Mouse (Mus musculus) myocyte (in vitro differentiated cells): ENCODE measurements around the gene Commd1.

ENCODE experiments used
- CEBPB ChIP-seq: IDR thresholded peaks from 2 replicates; pipeline ENCODE4 v1.6.1; 2011; ENCODE audit warnings: mild to moderate bottlenecking, moderate library complexity; ENCODE audit not compliant: poor library complexity, insufficient read depth, severe bottlenecking
- E2F4 ChIP-seq: IDR thresholded peaks from one replicate; pipeline ENCODE4 v1.6.1; 2011; ENCODE audit warnings: mild to moderate bottlenecking, control low read depth, moderate library complexity; ENCODE audit not compliant: insufficient read depth
- MAX ChIP-seq: IDR thresholded peaks from one replicate; pipeline ENCODE4 v1.6.1; 2011; ENCODE audit warnings: low read depth, mild to moderate bottlenecking, control low read depth
- POLR2A ChIP-seq: IDR thresholded peaks from one replicate; pipeline ENCODE4 v1.6.1; 2011; ENCODE audit warnings: low read depth, mild to moderate bottlenecking, control low read depth, moderate library complexity; ENCODE audit not compliant: insufficient read length
- POLR2AphosphoS2 ChIP-seq: IDR thresholded peaks from one replicate; pipeline ENCODE4 v1.6.1; 2011; ENCODE audit warnings: low read depth, control low read depth; ENCODE audit not compliant: insufficient read length
- USF1 ChIP-seq: IDR thresholded peaks from one replicate; pipeline ENCODE4 v1.6.1; 2011; ENCODE audit warnings: low read depth, mild to moderate bottlenecking, control low read depth, moderate library complexity

DNA sequence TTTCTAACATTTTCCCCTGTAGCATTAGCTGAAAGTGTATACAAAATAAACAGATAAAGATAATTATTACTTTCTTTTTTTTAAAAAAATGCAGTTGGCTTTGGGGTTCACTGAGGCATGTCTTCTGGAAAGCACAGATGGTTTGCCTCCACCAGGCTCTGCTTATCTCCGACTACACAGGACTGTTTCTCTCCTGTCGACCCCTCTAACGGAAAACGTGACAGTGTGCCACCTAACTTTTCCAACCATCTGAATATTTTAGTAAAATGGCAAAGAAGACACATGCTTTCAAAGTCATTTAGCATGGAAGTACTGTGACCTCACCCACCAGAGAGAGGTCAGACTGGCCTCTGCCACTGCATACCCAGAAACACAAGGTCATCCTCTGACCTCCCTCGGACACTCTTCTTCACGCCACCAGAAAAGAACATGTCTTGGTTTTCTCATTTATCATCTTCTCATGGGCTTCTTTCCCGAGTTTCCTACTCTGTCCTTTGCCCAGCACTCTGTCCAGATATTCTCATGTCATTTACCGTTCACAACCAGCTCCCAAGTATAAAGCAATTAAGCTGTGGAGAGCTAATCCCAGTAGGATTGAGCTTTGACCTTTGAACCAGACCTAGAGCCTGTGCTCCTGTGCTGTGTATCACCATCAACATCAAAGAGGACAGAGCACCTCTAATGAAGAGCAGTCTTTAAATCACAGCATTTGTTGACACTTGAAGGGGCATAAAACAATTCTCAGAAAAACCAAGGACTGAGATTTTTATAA, 135.0 kb downstream of the Commd1 start:
- TF ChIP-seq POLR2A = no peak
- no peak for TF ChIP-seq POLR2AphosphoS2
- no peak for TF ChIP-seq CEBPB
- TF ChIP-seq E2F4 = no peak
- TF ChIP-seq MAX = no peak
- no peak for TF ChIP-seq USF1
